Mouse (Mus musculus) adrenal gland, adult 18-20 months (tissue): ENCODE measurements at regions not wholly inside any gene's neighbourhood (a gene's known extent, or its start where the extent isn't known, plus 50 kb on each side); places are given as distances from the start of the nearest gene placed in this dataset.

Experiments used
- DNase-seq, 2 experiments: peaks; one replicate each; pipeline ENCODE4 v3.0.0; 2021 to 2022; ENCODE audit warnings: low spot score in 2 of 2

GRCm38 (mm10) chr10:113034356-113034755, 105.6 kb upstream of the Atxn7l3b start:
- no peak for DNase-seq

GRCm38 (mm10) chr10:113032870-113033269, 104.1 kb upstream of the Atxn7l3b start:
- DNase-seq, result no peak

GRCm38 (mm10) chr10:113027300-113027699, 98.5 kb upstream of the Atxn7l3b start:
- DNase-seq, result peak in 1 of 2 experiments; percentile 5

GRCm38 (mm10) chr10:113024633-113025032, 95.8 kb upstream of the Atxn7l3b start:
- DNase-seq, result no peak

GRCm38 (mm10) chr10:113009124-113009523, 80.3 kb upstream of the Atxn7l3b start:
- DNase-seq, result no peak

- DNase-seq, result no peak
Measured at GRCm38 (mm10) chr10:112990720-112991119, 61.9 kb upstream of the Atxn7l3b start.

GRCm38 (mm10) chr10:112982697-112983096, 53.9 kb upstream of the Atxn7l3b start:
- no peak for DNase-seq
